Mouse (Mus musculus) midbrain, embryonic 10.5 days (tissue): Measurements from ENCODE around the gene Efemp2. TPM values are rescaled to one million over a fixed set of nuclear protein-coding genes. Genes with fewer than 3 reads are reported as not detected.
A peak's percentile ranks its signal among the peaks of the same experiment; 100 is the strongest.

Source experiments
- DNase-seq: peaks from one replicate; pipeline ENCODE4 v3.0.0-alpha.2; 2017; ENCODE audit warnings: low spot score
- H3K27ac ChIP-seq: fragments of 300-500 bp; sonication (generic); replicated peaks from 2 replicates; pipeline ENCODE4 v1.5.1; 2016; ENCODE audit warnings: mild to moderate bottlenecking
- H3K27me3 ChIP-seq: fragments of 300-500 bp; sonication (generic); 2 replicates; pipeline ENCODE4 v1.6.1; 2016; ENCODE audit warnings: low read depth, mild to moderate bottlenecking; ENCODE audit not compliant: poor library complexity, severe bottlenecking
- H3K36me3 ChIP-seq: fragments of 300-500 bp; sonication (generic); 2 replicates; pipeline ENCODE4 v1.6.1; 2016; ENCODE audit warnings: mild to moderate bottlenecking, moderate library complexity
- H3K4me1 ChIP-seq: fragments of 300-500 bp; sonication (generic); 2 replicates; pipeline ENCODE4 v1.6.1; 2016
- H3K4me3 ChIP-seq: fragments of 300-500 bp; sonication (generic); 2 replicates; pipeline ENCODE4 v1.5.1; 2016; ENCODE audit warnings: mild to moderate bottlenecking, moderate library complexity
- H3K9me3 ChIP-seq: fragments of 300-500 bp; sonication (generic); replicated peaks from 2 replicates; pipeline ENCODE4 v1.6.1; 2016; ENCODE audit warnings: mild to moderate bottlenecking
- WGBS: fragments of 180-500 bp; shearing (Covaris S2); methylation state at CpG from one replicate; pipeline ENCODE4 v1.1.7; 2016; 5-methylcytosine and 5-hydroxymethylcytosine counted together
- polyA plus RNA-seq: library from polyadenylated mRNA; unstranded; fragments of >200 nt; fragmentation: Nextera tagmentation; extraction: Ambion mirVana; gene quantifications from 2 replicates; pipeline ENCODE4 v1.2.1, GENCODE M21; 2016

Efemp2 gene
- polyA plus RNA-seq, 1 experiment from 2014 or later = 67.6 TPM

DNA sequence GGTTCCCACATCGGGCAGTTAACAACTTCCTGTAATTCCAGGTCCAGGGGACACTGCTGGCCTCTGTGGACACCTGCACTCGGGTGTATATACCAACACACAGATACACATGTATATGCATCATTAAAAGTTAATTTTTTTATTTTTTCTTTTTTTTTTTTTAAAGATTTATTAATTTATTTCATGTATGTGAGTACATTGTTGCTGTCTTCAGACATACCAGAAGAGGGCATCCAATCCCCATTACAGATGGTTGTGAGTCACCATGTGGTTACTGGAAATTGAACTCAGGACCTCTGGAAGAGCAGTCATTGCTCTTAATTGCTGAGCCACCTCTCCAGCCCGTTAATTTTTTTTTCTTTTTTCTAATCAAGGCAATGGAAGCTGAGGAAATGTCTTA is 897 bp upstream of the Efemp2 start:
- H3K9me3 ChIP-seq = no peaks in the 10 kb centered on the region
- DNase-seq = no peak
- peaks cover 7% of the 10 kb centered on the region for H3K36me3 ChIP-seq
- 86% methylated on average over 3 of the region's 3 CpGs for WGBS
- peaks cover 10% of the 10 kb centered on the region; the same call in 1 of the 2 replicates for H3K27me3 ChIP-seq
- no peak overlapping the region for H3K27ac ChIP-seq
- H3K4me1 ChIP-seq = peaks cover 27% of the 10 kb centered on the region
- H3K4me3 ChIP-seq = no peak overlapping the region

DNA sequence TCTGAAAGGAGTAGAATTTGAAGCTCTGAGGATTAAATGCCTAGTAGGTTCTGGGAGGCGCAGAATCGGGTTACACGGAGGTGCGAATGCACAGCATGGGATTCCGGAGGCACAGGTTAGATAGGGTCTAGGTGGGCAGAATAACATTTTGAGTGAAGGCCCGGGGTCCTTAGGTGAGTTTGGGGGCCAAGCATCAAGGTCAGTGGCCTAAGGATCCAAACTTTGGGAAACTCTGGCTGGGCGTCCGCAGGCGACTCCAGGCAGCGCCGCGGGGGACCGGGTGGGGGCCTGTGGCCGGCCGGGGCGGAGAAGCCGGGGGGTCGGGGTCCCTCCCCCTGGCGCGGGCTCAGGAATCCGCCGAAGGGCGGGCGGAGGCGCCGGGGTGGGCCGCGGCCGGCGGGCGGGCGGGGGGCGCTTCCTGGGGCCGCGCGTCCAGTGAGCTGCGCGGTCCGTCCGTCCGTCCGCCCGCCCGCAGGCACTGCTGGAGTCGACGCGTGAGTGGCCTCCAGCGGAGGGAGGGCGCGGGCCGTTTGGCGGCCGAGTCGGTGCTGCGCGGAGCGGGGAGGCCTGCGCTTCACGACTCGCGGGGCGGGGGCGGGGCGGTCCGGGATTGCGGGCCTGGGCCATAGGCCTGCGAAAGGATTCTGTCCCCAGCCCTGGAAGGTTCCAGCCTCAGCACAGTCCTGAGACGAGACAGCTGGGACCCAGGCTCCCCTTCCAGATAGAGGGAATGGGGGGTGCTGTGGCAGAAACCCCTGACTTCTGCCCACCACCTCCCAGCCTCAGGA is 721 bp downstream of the Efemp2 start:
- WGBS = under 1% methylated on average over 57 of the region's 68 CpGs
- peak; percentile 65 for DNase-seq
- H3K27ac ChIP-seq = peak overlapping the region; percentile 90
- peaks cover 23% of the 10 kb centered on the region for H3K36me3 ChIP-seq
- peak overlapping the region; percentile 68 for H3K4me3 ChIP-seq
- peaks cover 10% of the 10 kb centered on the region; the same call in 1 of the 2 replicates for H3K27me3 ChIP-seq
- peaks cover 27% of the 10 kb centered on the region for H3K4me1 ChIP-seq
- H3K9me3 ChIP-seq = no peaks in the 10 kb centered on the region

DNA sequence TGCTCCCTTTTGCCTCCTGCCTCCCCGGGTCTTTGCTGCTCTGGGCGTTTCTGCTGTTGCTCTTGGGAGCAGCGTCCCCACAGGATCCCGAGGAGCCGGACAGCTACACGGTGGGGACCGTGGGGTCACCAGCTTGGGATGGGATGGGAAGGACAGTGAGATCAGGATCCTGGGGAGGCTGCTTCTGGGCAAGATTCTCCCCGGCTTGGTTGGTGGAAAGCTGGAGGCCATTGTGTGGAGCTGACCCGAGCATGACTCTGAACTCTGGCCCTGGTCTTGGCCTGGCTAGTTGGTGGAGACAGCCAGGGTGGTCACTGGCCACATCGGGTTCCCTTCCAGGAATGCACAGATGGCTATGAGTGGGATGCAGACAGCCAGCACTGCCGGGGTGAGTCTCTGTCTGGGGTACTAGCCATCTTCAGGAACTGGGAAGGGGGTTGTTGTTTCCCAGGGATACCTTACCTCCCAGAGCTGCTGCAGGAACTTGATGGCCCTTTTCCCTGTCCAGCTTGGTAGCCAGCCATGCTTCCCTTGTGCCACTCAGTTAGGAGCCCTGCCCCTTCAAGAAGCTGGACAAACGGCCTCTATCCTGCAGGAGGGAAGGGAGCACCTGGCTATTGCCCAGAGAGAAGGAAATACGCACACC is 1.4 kb downstream of the Efemp2 start:
- DNase-seq = no peak
- peak overlapping the region; percentile 90 for H3K27ac ChIP-seq
- H3K9me3 ChIP-seq = no peaks in the 10 kb centered on the region
- WGBS = 27% methylated on average over 13 of the region's 13 CpGs
- H3K27me3 ChIP-seq = peaks cover 10% of the 10 kb centered on the region; the same call in 1 of the 2 replicates
- peak overlapping the region; percentile 68 for H3K4me3 ChIP-seq
- peaks cover 29% of the 10 kb centered on the region for H3K36me3 ChIP-seq
- peaks cover 27% of the 10 kb centered on the region for H3K4me1 ChIP-seq

DNA sequence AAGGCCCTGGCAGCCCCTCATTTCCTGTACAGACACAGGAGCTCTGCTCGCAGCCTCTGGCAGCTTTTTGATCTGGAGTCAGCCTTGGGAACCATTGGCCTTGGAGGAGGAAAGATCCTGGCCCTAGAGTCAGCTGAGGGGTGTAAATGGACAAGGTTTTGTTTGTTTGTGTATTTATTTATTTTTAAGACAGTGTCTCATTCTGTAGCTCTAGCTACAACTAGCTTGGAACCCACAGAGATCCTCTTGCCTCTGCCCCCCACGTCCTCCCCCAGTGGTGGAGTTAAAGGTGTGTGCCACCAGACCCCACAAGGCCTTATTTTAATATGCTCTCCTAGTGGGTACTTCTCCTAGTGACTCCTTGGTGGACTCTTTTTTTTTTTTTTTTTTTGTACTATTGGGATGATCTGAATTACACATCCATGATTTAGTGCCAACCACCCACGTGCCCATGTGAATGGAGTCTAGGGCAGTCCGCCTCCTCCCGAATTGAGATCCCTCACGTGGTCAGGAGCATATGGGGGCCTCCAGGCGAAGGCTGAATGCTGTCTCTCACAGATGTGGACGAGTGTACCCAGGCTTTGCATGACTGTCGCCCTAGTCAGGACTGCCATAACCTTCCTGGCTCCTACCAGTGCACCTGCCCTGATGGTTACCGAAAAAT is 3.4 kb downstream of the Efemp2 start:
- peaks cover 10% of the 10 kb centered on the region; the same call in 1 of the 2 replicates for H3K27me3 ChIP-seq
- H3K27ac ChIP-seq = no peak overlapping the region
- H3K4me3 ChIP-seq = no peak overlapping the region
- WGBS = 89% methylated on average over 10 of the region's 10 CpGs
- H3K9me3 ChIP-seq = no peaks in the 10 kb centered on the region
- peaks cover 27% of the 10 kb centered on the region for H3K4me1 ChIP-seq
- DNase-seq = no peak
- peaks cover 49% of the 10 kb centered on the region for H3K36me3 ChIP-seq

DNA sequence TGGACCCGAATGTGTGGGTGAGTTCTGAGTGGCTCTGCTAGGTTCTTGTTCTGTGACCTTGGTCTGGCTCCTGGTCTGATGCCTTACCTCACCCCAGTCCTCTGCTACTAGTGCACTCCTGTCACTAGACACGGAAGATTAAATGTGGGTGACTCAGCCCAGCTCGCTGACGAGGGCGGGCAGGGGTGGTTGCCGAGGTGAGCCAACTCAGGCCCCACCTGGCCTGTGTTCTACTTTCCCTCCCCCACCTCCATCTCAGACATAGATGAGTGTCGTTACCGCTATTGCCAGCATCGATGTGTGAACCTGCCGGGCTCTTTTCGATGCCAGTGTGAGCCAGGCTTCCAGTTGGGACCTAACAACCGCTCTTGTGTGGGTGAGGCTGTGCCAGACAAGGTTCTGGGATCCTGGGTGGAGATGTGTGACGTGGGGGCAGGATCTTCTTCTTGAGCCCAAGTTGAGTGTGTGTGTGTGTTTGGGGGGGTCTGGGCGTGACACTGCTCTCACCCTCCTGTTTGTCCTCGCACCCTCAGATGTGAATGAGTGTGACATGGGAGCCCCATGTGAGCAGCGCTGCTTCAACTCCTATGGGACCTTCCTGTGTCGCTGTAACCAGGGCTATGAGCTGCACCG is 4.0 kb downstream of the Efemp2 start:
- no peak for DNase-seq
- Histone ChIP-seq H3K36me3 (peaks cover 55% of the 10 kb centered on the region), H3K4me1 (peaks cover 27% of the 10 kb centered on the region), H3K9me3 (no peaks in the 10 kb centered on the region), H3K27me3 (peaks cover 10% of the 10 kb centered on the region; the same call in 1 of the 2 replicates), H3K4me3 (peak overlapping the region; percentile 7; the same call in 1 of the 2 replicates), H3K27ac (no peak overlapping the region)
- WGBS = 93% methylated on average over 18 of the region's 18 CpGs

DNA sequence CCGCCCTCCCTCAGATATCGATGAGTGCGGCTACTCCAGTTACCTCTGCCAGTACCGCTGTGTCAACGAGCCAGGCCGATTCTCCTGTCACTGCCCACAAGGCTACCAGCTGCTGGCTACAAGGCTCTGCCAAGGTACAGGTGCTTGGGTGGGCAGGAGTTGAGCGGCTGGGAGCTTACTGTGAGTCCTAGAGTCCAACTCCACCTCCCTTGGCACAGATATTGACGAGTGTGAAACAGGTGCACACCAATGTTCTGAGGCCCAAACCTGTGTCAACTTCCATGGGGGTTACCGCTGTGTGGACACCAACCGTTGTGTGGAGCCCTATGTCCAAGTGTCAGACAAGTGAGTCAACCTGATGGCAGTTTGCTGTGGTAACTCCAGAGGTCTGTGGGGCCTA is 6.3 kb downstream of the Efemp2 start:
- Histone ChIP-seq H3K4me3 (no peak overlapping the region), H3K27me3 (peaks cover 10% of the 10 kb centered on the region; the same call in 1 of the 2 replicates), H3K27ac (no peak overlapping the region), H3K4me1 (peaks cover 11% of the 10 kb centered on the region), H3K36me3 (peaks cover 78% of the 10 kb centered on the region), H3K9me3 (no peaks in the 10 kb centered on the region)
- WGBS = 93% methylated on average over 10 of the region's 10 CpGs
- DNase-seq = no peak

DNA sequence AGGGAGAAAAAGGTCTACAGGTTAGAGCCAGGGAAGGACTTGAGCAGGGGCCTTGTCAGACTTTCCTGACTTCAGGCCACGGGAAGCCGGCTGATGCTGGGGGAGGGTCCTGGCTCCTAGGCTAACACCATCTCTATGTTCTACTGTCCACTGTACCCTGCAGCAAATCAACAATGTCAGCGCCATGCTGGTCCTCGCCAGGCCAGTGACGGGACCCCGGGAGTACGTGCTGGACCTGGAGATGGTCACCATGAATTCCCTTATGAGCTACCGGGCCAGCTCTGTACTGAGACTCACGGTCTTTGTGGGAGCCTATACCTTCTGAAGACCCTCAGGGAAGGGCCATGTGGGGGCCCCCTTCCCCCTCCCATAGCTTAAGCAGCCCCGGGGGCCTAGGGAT is 7.6 kb downstream of the Efemp2 start:
- Histone ChIP-seq H3K9me3 (no peaks in the 10 kb centered on the region), H3K4me1 (0 out of 2 replicates have a peak, but pooled peaks cover under 1% of the 10 kb centered on the region), H3K27ac (no peak overlapping the region), H3K36me3 (peaks cover 91% of the 10 kb centered on the region), H3K4me3 (no peak overlapping the region), H3K27me3 (no peaks in the 10 kb centered on the region)
- 93% methylated on average over 10 of the region's 10 CpGs for WGBS
- no peak for DNase-seq

DNA sequence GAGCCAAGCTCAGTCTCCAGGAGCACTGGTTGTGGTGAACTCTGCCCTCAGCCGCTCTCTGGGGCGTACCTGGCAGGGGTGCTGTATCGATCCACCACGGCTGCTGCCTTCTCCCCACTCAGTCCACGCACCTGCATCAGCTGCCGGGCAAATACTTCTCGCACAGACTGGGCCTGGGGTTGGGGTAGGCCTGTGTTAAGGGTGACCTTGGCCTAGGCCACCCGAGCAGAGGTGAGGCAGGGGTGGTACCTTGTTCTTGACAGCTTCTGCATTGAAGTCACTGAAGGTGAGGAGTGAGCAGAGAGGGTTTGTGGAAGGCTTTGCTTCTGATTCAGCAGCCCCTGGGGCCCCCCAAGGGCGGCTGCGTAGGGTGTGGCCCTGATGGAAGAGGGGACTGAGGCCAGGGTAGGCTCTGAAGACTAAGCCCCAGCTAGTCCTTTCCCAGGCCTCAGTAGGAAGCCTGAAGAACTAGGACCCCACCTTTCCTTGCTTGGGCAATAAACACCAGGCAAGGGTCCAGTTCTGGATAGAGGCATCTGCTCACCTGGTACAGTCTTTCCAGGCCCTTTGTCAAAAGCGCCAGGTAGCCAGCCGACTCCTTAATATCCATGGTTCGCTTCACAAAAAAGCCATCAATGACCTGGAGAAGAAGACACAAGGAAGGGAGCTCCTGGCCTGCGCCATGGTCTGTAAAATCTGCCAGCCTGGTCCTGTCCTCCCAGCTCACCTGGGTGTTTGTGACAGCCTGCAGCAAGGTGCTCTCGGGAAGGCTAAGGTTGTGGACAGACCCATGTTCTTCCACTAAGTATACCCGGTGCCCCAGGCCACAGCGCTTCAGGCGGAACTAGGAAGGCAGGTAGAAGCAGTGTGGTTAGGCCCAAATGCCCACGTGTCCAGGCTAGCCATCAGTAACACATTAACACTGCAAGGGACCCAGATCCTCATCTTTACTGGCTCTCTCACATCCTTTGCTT is 9.9 kb downstream of the Efemp2 start:
- Histone ChIP-seq H3K36me3 (peaks cover 79% of the 10 kb centered on the region), H3K27me3 (no peaks in the 10 kb centered on the region), H3K27ac (no peak overlapping the region), H3K4me1 (peaks cover 20% of the 10 kb centered on the region), H3K9me3 (no peaks in the 10 kb centered on the region), H3K4me3 (no peak overlapping the region)
- WGBS = 96% methylated on average over 19 of the region's 19 CpGs
- DNase-seq = no peak

DNA sequence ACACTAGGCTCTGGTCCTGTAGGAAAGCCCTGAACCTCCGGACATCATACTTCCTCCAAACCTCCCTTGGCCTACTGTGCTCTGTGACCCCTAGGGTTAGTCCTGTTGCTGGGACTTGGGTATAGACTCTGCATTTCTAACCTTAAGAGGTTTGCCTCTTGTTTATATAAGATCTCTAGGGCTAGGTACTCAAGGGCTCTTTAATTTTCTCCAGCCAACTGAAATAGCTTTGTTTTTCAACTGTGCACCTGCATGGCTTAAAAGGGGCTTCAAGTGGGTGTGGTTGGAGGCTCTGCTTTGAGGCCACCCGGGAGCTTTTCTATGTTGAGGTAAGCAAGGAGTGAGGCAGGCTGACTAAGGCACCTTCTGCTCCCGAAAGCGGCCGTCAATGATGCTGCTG is 10.7 kb downstream of the Efemp2 start:
- Histone ChIP-seq H3K27ac (no peak overlapping the region), H3K9me3 (no peaks in the 10 kb centered on the region), H3K27me3 (no peaks in the 10 kb centered on the region), H3K4me3 (no peak overlapping the region), H3K36me3 (peaks cover 70% of the 10 kb centered on the region), H3K4me1 (peaks cover 26% of the 10 kb centered on the region)
- no peak for DNase-seq
- WGBS = 94% methylated on average over 5 of the region's 5 CpGs

DNA sequence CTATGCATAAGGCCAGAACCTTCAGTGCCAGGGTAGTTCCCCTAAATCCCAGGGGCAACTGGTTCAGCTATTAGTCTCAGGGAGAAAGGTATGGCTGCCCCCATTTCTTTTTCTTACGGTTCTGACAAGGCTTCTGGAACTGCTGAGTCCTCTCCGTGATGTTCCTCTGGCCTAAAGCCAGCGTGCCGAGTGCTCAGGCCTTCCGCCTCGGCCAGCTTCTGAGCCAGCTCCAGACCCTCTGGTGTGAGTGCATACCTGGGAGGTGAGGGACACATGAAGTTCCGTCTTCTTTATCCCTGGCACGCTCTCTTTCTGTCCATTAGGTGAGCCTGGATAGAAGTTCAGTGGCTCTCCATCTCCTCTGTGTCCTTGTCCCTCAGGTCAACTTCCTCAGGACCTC is 11.6 kb downstream of the Efemp2 start:
- H3K9me3 ChIP-seq = no peaks in the 10 kb centered on the region
- peaks cover 63% of the 10 kb centered on the region for H3K36me3 ChIP-seq
- H3K27ac ChIP-seq = no peak overlapping the region

DNA sequence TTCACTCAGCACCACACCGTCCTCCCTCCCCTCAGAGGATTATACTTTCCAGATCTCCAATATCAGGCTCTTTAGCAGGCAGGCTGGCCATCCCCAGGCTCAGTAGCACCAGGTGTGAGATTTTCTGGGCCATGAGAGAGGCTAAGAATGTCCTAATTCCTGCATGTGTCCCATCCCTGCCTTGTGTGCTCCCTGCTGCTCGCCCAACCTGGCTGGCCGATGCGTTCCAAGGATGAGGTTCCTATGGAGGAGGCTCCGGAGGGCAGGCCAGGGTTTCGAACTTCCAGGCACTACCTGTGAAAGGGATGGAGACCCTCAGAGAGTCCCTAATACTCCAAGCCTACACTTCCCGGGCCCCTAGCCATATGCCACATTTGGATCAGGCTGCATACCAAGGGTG is 12.1 kb downstream of the Efemp2 start:
- Histone ChIP-seq H3K27me3 (no peaks in the 10 kb centered on the region), H3K4me1 (peaks cover 34% of the 10 kb centered on the region), H3K36me3 (peaks cover 58% of the 10 kb centered on the region), H3K27ac (no peak overlapping the region), H3K4me3 (no peak overlapping the region), H3K9me3 (no peaks in the 10 kb centered on the region)
- WGBS = 93% methylated on average over 7 of the region's 7 CpGs
- no peak for DNase-seq

More for the DNA sequence above, 11.6 kb downstream of the Efemp2 start:
- no peak for DNase-seq
- WGBS = 93% methylated on average over 8 of the region's 8 CpGs
- Histone ChIP-seq H3K4me3 (no peak overlapping the region), H3K27me3 (no peaks in the 10 kb centered on the region), H3K4me1 (peaks cover 34% of the 10 kb centered on the region)
